Mouse (Mus musculus) G1E (cell line): ENCODE results near the gene Rpl38. TPM values are rescaled to one million over a fixed set of nuclear protein-coding genes. Genes with fewer than 3 reads are reported as not detected.

Source experiments
- ATAC-seq: 2 replicates; pipeline ENCODE4 v1.8.0; 2016; ENCODE audit warnings: mild to moderate bottlenecking; ENCODE audit not compliant: insufficient number of reproducible peaks, poor library complexity, low FRiP score, severe bottlenecking; ENCODE audit errors: extremely low read depth
- DNase-seq: peaks from one replicate; pipeline ENCODE4 v3.0.0; 2012; ENCODE audit warnings: low spot score
- H3K27me3 ChIP-seq: 2 replicates; pipeline ENCODE4 v1.6.1; 2012; ENCODE audit warnings: mild to moderate bottlenecking, low read length, inconsistent platforms; ENCODE audit not compliant: insufficient read depth
- H3K36me3 ChIP-seq: replicated peaks from 2 replicates; pipeline ENCODE3; 2012; ENCODE audit warnings: mild to moderate bottlenecking, inconsistent platforms
- H3K4me1 ChIP-seq: 2 replicates; pipeline ENCODE4 v1.6.1; 2012; ENCODE audit warnings: low read depth, low read length, inconsistent platforms, mixed read lengths; ENCODE audit not compliant: insufficient read depth
- H3K4me3 ChIP-seq: 2 replicates; pipeline ENCODE4 v1.5.1; 2012; ENCODE audit warnings: low read depth, mild to moderate bottlenecking, inconsistent platforms, low read length, moderate library complexity, mixed read lengths
- H3K9me3 ChIP-seq: replicated peaks from 2 replicates; pipeline ENCODE4 v1.6.1; 2012; ENCODE audit warnings: inconsistent platforms
- CTCF ChIP-seq: IDR thresholded peaks from 2 replicates; pipeline ENCODE4 v1.5.1; 2012; ENCODE audit warnings: low read depth, low read length, inconsistent platforms, mixed read lengths
- GATA1 ChIP-seq: IDR thresholded peaks from 2 replicates; pipeline ENCODE4 v1.6.1; 2012; ENCODE audit warnings: borderline replicate concordance, low read length, inconsistent platforms, mixed read lengths
- GATA2 ChIP-seq: IDR thresholded peaks from 2 replicates; pipeline ENCODE4 v1.6.1; 2012; ENCODE audit warnings: low read depth, low read length, inconsistent platforms, borderline replicate concordance
- POLR2AphosphoS5 ChIP-seq: IDR thresholded peaks from 2 replicates; pipeline ENCODE4 v1.6.1; 2012; ENCODE audit warnings: low read depth, low read length, inconsistent platforms; ENCODE audit not compliant: insufficient replicate concordance
- TAL1 ChIP-seq: conservative IDR thresholded peaks from 2 replicates; pipeline ENCODE4 v1.6.1; 2012; ENCODE audit warnings: low read depth, low read length, inconsistent platforms, mixed read lengths
- polyA plus RNA-seq: library from polyadenylated mRNA; stranded (reverse); fragments of >175 nt; gene quantifications from 2 replicates; pipeline ENCODE4 v1.2.3, GENCODE M21; 2012
- total RNA-seq, 2 experiments: library from RNA; stranded (forward) in 1 of 2; stranded (reverse) in 1 of 2; fragments of 200-1000 nt in 1 of 2; fragments of >200 nt in 1 of 2; fragmentation: Nextera tagmentation in 1 of 2; gene quantifications; 2 replicates each; pipeline ENCODE4 v1.2.3; 2014 to 2017

Rpl38 gene
- total RNA-seq (2014; fragmentation: Nextera tagmentation) (841 and 875 TPM in 2 replicates), total RNA-seq (2017) (2,691 and 2,853 TPM in 2 replicates), polyA plus RNA-seq (272 and 420 TPM in 2 replicates)

DNA sequence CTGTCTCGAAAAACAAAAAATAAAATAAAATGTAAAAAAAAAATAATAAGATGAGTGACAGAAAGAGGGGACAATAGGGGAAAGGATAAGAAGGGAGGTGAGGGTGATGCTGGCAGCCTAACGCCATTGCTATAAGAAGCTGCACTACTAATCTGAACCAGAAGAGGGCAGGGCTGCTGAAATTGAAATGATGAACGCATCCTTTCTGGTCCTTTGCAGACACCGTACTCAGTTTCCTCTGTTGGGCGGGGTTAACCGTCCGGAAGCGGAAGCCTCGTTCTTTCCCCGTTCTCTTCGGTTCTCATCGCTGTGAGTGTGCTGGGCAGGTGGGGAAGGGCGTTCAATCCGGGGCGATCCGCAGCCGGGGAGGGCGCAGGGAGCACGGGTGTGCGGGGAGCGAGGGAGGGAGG is at the start of gene Rpl38:
Rpl38 (plus strand) TSS at position 224 of the 410 bp plus-strand sequence.
- peaks cover 45% of the 10 kb centered on the region for H3K36me3 ChIP-seq
- TF ChIP-seq CTCF: peak; percentile 61
- no peak for TF ChIP-seq GATA1
- ATAC-seq: peak; percentile 72
- H3K4me3 ChIP-seq: peak within 1 kb of the TSS; percentile 94
- peaks cover 11% of the 10 kb centered on the region for H3K27me3 ChIP-seq
- DNase-seq: peak; percentile 83
- H3K4me1 ChIP-seq: peaks cover 35% of the 10 kb centered on the region
- no peaks in the 10 kb centered on the region for H3K9me3 ChIP-seq

DNA sequence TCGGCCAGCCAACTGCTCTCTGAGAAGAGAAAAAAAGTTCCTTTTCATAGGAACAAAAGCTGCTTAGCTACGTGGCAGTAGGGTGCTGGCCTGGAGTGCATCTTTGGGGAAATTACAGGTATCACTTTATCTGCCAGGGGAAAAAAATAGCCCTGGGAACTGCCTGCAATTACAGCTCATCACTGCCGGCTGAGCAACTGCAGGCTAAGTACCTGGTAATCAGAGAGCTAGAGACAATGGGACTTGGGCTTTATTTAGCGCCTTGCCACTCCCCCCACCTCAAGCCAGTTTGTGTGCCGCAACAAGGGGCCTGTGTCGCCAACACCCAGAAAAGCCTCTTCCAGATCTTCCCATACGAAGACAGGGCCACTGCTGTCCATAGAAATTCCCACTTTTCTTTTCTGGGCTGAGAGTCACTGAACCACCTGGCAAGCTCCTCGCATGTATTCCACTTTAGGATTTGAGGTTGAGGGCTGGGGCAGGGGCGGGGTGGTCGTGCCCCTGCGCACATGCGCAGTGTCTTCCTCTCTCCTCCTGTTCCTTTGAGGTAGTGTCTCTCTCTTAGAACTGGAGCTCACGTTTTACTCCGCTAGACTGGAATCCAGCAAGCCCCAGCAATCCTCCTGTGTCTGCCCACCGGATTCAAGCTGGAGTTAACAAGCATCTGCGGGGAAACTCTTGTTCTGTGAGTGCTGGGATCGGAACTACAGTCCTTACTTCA is 49.5 kb upstream of the Rpl38 start:
- Histone ChIP-seq H3K36me3 (no peaks in the 10 kb centered on the region), H3K4me3 (no peak overlapping the region), H3K27me3 (no peaks in the 10 kb centered on the region), H3K4me1 (no peaks in the 10 kb centered on the region), H3K9me3 (peaks cover 71% of the 10 kb centered on the region)
- no peak for DNase-seq
- no peak for ATAC-seq
- no peak for TF ChIP-seq POLR2AphosphoS5
- TF ChIP-seq TAL1: no peak

DNA sequence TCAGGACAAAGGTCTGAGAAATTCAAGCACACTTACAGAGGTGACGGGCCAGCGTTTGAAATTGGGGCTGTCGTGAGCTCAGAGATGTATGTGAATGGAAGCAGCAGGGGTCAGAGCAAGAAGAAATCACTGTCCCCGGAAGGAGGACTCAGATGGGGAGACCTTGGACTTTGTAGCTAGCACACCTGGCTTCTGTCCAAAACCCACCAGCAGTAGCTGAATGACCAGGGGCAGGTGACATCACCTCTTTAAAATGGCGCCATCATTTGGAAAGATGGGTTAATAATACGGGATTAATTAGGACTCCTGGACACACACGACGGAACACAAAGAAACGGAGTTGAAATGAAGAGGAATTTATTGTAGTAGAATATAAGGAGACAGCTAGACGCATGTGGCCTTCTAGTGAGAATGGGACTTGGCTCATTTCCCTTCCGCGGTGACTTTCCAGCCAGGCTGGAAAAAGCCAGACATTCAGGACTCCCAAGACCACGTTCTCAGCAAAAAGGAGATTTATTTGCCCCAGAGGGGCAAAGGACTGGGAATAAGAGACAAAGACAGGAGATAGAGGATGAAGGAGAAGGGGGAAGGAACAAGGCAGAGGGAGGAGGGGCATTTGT is 42.1 kb upstream of the Rpl38 start:
- H3K4me3 ChIP-seq: no peak overlapping the region
- TF ChIP-seq TAL1 (no peak), GATA1 (no peak), GATA2 (no peak), POLR2AphosphoS5 (no peak), CTCF (no peak)
- DNase-seq (no peak), ATAC-seq (no peak)
- no peaks in the 10 kb centered on the region for H3K4me1 ChIP-seq
- H3K36me3 ChIP-seq: no peaks in the 10 kb centered on the region
- H3K27me3 ChIP-seq: no peaks in the 10 kb centered on the region
- H3K9me3 ChIP-seq: peaks cover 76% of the 10 kb centered on the region

DNA sequence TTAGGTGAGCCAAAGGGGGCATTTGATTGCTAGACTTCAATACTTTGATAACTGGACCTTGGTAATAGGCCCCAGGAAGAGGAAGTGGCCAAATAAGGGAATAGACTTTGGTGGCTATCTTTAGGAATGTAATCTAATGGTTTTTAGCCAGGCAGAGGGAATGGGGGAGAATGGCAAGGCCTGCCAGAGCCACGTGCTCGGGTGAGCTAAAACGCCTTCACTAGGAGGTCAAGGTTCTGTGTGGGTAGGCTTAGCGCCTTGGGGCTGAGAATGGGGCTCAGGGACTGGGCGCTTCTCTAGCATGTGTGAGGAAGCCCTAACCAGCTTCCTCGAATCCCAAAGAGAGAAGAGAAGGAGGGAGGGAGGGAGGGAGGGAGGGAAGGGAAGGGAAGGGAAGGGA is 41.3 kb upstream of the Rpl38 start:
- no peaks in the 10 kb centered on the region for H3K36me3 ChIP-seq
- TF ChIP-seq GATA1: no peak
- TF ChIP-seq CTCF: no peak
- no peak for TF ChIP-seq GATA2
- no peak for TF ChIP-seq POLR2AphosphoS5
- no peak for TF ChIP-seq TAL1
- ATAC-seq: no peak
- DNase-seq: no peak
- no peaks in the 10 kb centered on the region for H3K4me1 ChIP-seq
- H3K4me3 ChIP-seq: no peak overlapping the region
- no peaks in the 10 kb centered on the region for H3K27me3 ChIP-seq
- peaks cover 75% of the 10 kb centered on the region for H3K9me3 ChIP-seq

DNA sequence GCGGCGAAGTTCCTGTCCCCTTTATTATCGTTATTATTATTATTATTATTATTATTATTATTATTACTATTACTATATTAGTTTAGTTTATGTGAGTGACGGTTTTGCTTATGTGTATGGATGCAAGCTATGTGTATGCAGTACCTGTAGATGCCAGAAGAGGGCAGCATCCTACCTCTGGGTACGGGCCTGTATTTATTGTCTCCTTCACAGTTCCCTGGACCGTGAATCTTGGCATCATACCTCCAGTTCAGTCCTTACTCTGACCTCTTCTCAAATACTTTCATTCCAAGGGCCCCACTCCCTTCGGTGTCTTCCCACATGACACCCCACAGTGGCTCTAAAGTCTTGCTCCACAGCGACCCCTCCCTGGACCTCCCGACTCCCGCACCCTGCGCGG is 40.3 kb upstream of the Rpl38 start:
- Histone ChIP-seq H3K36me3 (no peaks in the 10 kb centered on the region), H3K4me1 (no peaks in the 10 kb centered on the region), H3K9me3 (peaks cover 72% of the 10 kb centered on the region), H3K27me3 (no peaks in the 10 kb centered on the region), H3K4me3 (no peak overlapping the region)
- TF ChIP-seq TAL1: no peak
- ATAC-seq (no peak), DNase-seq (no peak)

DNA sequence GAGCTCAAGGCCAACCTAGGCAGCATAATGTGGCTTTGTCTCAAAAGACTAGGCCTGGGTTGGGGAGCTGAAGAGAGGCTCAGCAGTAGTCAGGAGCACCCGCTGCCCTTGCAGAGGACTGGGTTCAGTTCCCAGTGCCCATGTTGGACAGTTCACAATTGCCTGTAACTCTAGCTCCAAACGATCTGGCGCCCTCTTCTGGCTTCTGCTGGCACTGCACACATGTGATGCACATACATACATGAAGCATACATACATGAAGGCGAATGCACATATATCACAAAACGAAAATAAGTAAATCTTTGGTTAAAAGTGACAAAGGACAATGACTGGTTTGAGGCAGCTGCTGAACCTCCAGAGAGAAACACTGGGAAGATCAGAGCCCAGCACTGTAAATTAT is 38.3 kb upstream of the Rpl38 start:
- H3K4me3 ChIP-seq: no peak overlapping the region
- no peak for TF ChIP-seq GATA1
- no peak for TF ChIP-seq POLR2AphosphoS5
- TF ChIP-seq GATA2: no peak
- TF ChIP-seq CTCF: no peak
- no peak for TF ChIP-seq TAL1
- no peaks in the 10 kb centered on the region for H3K27me3 ChIP-seq
- no peaks in the 10 kb centered on the region for H3K36me3 ChIP-seq
- no peaks in the 10 kb centered on the region for H3K4me1 ChIP-seq
- ATAC-seq (no peak), DNase-seq (no peak)
- H3K9me3 ChIP-seq: peaks cover 61% of the 10 kb centered on the region
